Mouse (Mus musculus) retina, adult 2 months (tissue): ENCODE data around the gene Ephb6.
"Not testable (repeated sequence)": the region's sequence is repeated elsewhere in the genome, so short reads cannot be mapped to it uniquely, and the experiment has no call there.

Experiments
- DNase-seq: peaks from one replicate; pipeline ENCODE4 v3.0.0-alpha.2; 2012; ENCODE audit warnings: low read depth, low spot score

The Ephb6 gene

DNA sequence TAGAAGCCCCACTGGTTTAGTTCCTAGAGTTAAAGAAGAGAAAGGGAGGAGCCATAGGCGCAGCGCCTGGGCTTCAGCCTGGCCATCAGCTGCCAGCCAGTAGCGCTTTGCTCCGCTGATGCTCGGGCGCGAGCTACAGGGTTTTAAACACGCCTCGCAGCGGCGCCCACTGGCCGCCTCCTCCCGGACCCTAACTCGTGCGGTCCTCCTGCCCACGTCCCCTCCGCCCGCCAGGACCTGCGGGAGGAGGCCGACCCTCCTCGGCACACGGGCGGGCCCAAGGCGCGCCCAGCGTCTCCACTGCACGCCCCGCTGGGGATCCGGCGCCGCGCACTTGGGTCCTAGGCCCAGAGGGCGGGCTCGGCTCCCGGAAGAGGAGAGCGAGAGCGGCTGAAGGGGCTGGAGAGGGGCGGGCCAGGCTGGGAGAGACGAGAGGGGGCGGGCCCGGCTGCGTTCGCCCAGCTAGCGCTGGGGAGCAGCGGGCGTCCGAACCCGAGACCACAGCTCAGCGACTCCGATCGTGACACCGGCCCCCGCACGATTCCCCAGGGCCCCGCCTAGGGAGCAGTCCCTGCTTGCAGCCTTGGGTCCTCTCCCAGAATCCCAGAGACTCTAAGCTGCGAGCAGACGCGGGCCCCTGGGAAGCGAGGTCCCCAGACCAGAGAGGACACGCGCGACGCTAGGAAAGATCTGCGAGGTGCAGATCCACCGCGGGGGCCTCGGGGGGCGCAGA is at the start of gene Ephb6:
Gene Ephb6, plus strand, starts transcription at position 422 of the 733 bp plus-strand sequence.
- DNase-seq = no peak

DNA sequence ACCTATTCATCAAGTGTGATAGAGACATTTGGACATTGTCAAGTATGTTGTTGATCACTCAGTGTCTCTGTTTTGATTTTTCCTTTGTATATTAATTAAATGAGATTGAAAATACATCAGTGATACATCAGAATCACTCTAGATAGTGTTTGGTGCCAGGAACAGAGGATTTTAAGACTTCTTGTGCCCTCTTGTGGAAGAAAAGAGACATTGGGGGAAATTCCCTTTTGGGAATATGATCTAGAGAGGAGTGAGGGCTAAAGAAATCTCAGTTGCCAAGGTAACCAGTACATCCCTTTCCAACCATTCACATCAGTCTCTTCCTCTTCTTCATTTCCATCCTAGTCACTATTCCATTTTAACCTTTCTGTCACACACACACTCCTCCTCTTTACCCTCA is 48.9 kb upstream of the Ephb6 start:
- DNase-seq = no peak

DNA sequence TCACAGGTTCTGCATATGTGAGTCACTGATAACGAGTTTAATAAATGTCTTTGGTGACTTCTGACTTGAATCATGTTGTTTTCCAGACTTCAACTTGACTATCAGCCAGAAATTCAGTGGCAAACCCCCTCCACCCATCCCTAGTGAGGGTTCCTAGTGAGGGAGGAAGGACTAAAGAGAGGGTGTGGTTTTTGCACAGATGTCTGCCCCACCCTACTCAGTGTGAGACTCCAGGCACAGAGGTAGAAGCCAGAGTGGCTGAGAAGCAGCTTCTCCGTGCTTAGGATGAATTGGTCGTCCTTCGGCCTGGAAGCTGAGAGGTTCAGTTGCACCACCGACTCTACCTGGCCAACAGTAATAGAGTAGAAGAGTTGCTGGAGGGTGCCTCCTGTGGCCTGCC is 47.8 kb upstream of the Ephb6 start:
- no peak for DNase-seq

GRCm38 (mm10) chr6:41558271-41558670 is 47.0 kb upstream of the Ephb6 start:
- no peak for DNase-seq

- DNase-seq = no peak
These were observed 46.0 kb upstream of the Ephb6 start for GRCm38 (mm10) chr6:41559331-41559730.

DNA sequence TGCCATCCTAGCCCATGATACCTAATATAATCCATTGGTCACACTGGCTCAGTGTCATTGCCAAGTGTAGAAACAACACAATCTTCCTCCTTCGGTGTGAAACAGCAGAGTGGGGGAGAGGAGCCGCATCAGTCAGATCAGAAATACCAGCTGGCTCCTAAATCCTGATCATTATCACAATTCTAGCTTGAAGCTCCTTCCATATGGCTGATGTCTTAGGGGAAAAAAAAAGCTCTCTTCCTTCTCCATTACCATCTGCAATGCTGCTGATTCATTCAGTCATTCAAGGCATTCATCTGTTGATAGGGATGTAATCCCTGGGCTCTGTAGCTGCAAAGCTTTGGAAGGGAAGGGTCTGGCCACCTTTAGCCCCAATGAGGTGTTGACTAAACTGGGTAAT is 45.0 kb upstream of the Ephb6 start:
- DNase-seq = no peak

DNA sequence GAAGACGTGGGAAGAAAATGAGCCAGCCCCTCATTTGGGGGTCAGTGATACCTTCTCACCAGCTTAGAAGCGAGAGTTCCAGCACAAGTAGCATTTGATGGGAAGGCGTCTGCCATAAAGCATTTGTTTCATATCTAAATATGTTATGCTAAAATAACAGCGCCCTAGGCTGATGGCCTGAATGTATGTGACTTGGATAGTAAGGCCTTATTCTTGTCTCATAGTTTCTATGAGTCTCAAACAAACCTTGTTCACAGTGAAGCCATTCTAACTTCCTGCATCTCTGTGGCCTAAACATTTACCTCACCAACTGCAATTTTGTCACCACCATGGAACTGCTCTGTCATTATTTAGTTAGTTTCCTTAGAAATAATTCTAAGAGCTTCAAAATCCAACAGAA is 42.7 kb upstream of the Ephb6 start:
- no peak for DNase-seq

GRCm38 (mm10) chr6:41563104-41563951 is 42.0 kb upstream of the Ephb6 start:
- not testable (repeated sequence) for DNase-seq

DNA sequence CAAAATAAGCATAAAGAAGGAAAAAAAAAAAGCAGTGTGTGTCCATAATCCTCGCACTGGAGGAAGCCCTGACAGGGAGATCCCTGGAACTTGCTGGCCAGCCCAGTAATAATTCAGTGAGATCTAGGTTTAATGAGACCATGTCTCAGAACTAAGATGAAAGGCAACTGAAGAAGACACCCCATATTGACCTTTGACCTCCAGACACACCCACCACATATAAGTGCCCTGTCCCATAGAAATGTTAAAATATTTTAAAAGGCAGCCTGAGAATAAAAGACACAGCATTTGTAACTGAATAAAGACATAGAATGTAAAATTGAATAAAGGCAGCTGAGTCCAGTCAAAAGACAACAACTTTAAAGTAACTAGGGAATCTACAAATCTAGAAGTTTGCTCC is 40.0 kb upstream of the Ephb6 start:
- no peak for DNase-seq

GRCm38 (mm10) chr6:41566965-41567364 is 38.3 kb upstream of the Ephb6 start:
- no peak for DNase-seq

DNA sequence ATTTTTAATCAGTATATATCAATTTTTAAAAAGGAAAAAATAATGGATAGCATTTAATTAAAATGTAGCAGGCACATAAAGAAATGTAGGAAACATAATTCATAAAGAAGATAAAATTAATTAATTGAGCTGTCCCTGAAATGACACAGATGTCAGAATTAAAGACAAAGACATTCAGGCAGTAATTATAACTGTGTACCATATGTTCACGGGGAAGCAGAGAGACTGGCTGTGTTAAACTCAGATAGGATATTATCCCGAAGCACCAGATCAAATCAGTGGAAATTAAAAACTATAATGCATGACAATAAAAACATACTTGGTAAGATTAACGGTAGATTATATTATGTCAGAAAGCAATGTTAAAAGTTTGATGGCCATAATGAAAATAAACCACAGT is 36.2 kb upstream of the Ephb6 start:
- DNase-seq = no peak

- DNase-seq = no peak
These were observed 28.7 kb upstream of the Ephb6 start for GRCm38 (mm10) chr6:41576526-41577097.

GRCm38 (mm10) chr6:41577297-41577696 is 28.0 kb upstream of the Ephb6 start:
- DNase-seq = no peak

DNA sequence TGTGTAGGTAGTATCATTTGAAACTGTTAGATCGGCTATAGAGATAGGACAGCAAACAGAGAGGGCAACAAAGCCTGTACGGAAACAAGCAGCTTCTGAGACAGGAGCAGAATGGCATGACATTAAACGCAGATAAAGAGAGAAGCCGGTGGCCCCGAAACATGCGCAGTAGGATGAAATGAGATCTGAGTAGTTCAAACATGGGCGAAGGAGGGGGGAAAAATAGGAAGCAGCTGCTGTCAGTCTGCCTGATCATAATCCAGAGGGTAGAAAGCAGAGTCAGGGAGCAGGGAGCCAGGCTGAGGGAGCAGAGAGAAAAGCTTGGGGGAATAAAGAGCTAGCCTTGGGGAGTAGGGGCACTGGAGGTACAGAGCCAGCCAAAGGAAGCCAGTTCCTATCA is 24.0 kb upstream of the Ephb6 start:
- DNase-seq = no peak

- DNase-seq = no peak
These were observed 23.1 kb upstream of the Ephb6 start for GRCm38 (mm10) chr6:41582189-41582588.

GRCm38 (mm10) chr6:41604401-41605050 is 756 bp upstream of the Ephb6 start:
- DNase-seq = no peak

DNA sequence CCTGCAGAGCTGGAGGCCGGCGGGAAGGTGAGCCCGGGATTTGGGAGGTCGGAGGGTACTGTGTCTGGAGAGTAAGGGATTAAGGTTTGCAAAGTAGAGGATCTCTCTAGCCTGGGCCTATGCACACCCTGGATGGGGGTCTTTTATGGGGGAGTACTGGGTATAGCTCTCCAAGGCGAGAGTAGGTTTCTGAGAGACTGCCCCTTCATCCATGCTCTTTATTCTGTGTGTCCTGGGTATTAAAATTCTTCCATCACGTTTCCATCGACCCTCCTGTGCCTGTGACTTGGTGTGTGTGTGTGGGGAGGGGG is 467 bp downstream of the Ephb6 start:
- no peak for DNase-seq

GRCm38 (mm10) chr6:41606214-41606613 is 932 bp downstream of the Ephb6 start:
- DNase-seq = no peak

DNA sequence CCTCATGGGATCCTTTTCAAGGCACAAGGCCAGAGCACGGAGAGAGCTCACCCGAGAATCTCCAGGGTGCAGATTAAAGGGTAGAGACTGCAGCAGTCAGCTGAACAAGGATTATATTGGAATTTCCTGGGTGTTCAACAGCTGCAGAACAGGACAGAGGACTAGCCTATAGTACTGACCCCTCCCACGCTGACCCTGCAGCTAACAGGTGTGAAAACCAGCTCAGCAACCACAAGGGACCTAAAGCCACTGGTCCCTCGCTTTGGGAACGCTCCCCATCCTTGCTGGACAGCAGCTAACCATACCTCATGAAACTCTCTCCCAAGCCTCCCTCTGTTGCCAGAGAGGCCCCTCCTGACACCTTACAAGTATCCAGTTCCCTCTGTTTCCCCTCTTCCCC is 2.4 kb downstream of the Ephb6 start:
- no peak for DNase-seq

GRCm38 (mm10) chr6:41620173-41620798 is 15.0 kb downstream of the Ephb6 start:
- DNase-seq = no peak

GRCm38 (mm10) chr6:41621241-41621990 is 16.1 kb downstream of the Ephb6 start:
- no peak for DNase-seq
